Mouse (Mus musculus): Measurements from ENCODE around the gene Ackr2. TPM values are rescaled to one million over a fixed set of nuclear protein-coding genes. Genes with fewer than 3 reads are reported as not detected.

The Ackr2 gene
- polyA plus RNA-seq, 1 experiment from 2014 or later = 14.8 TPM

GRCm38 (mm10) chr9:121895392-121895993 is 2.7 kb upstream of the Ackr2 start:
- DNase-seq (ENCODE audit: low spot score) = peak; percentile 92
- Histone ChIP-seq H3K9me3 (ENCODE audit: low read length) (no peaks in the 10 kb centered on the region), H3K27me3 (replicated peaks; ENCODE audit: insufficient read depth, low read length) (no peaks in the 10 kb centered on the region), H3K27ac (ENCODE audit: low read length) (peak overlapping the region; percentile 71), H3K4me2 (replicated peaks; ENCODE audit: low read depth, low read length) (no peak overlapping the region), H3K4me1 (ENCODE audit: insufficient read depth, low read depth, low read length) (peaks cover 8% of the 10 kb centered on the region; the same call in 1 of the 2 replicates), H3K9ac (replicated peaks; ENCODE audit: low read depth) (no peak overlapping the region), H3K36me3 (ENCODE audit: insufficient read depth, low read length) (no peaks in the 10 kb centered on the region), H3K4me3 (ENCODE audit: low read depth, low read length) (no peak overlapping the region)
- TF ChIP-seq CTCF (IDR thresholded peaks at IDR 0.05) (no peak), EP300 (IDR thresholded peaks at IDR 0.05) (peak; percentile 80; the same call in 1 of the 2 replicates)
- peak; percentile 75 for ATAC-seq
- 35% methylated on average over 7 of the region's 7 CpGs for WGBS

- Histone ChIP-seq H3K27me3 (replicated peaks; ENCODE audit: insufficient read depth, low read length) (no peaks in the 10 kb centered on the region), H3K4me1 (ENCODE audit: insufficient read depth, low read depth, low read length) (peaks cover 8% of the 10 kb centered on the region; the same call in 1 of the 2 replicates), H3K9me3 (ENCODE audit: low read length) (no peaks in the 10 kb centered on the region), H3K27ac (ENCODE audit: low read length) (peak overlapping the region; percentile 26; the same call in 1 of the 2 replicates), H3K4me3 (ENCODE audit: low read depth, low read length) (no peak overlapping the region), H3K4me2 (replicated peaks; ENCODE audit: low read depth, low read length) (no peak overlapping the region), H3K36me3 (ENCODE audit: insufficient read depth, low read length) (no peaks in the 10 kb centered on the region), H3K9ac (replicated peaks; ENCODE audit: low read depth) (no peak overlapping the region)
- 42% methylated on average over 4 of the region's 4 CpGs for WGBS
- DNase-seq (ENCODE audit: low spot score) (peak; percentile 69), ATAC-seq (peak; percentile 20)
- TF ChIP-seq CTCF (IDR thresholded peaks at IDR 0.05) (no peak), EP300 (IDR thresholded peaks at IDR 0.05) (peak; percentile 62)
Observed at GRCm38 (mm10) chr9:121896820-121897219, 1.3 kb upstream of the Ackr2 start.

GRCm38 (mm10) chr9:121899306-121899705 is 1.2 kb downstream of the Ackr2 start:
- DNase-seq (ENCODE audit: low spot score) (no peak), ATAC-seq (no peak)
- Histone ChIP-seq H3K27ac (ENCODE audit: low read length) (no peak overlapping the region), H3K4me2 (replicated peaks; ENCODE audit: low read depth, low read length) (peak overlapping the region; percentile 19; the same call in 1 of the 2 replicates), H3K4me3 (ENCODE audit: low read depth, low read length) (no peak overlapping the region), H3K27me3 (replicated peaks; ENCODE audit: insufficient read depth, low read length) (no peaks in the 10 kb centered on the region), H3K9ac (replicated peaks; ENCODE audit: low read depth) (no peak overlapping the region), H3K9me3 (ENCODE audit: low read length) (no peaks in the 10 kb centered on the region), H3K4me1 (ENCODE audit: insufficient read depth, low read depth, low read length) (peaks cover 4% of the 10 kb centered on the region; the same call in 1 of the 2 replicates), H3K36me3 (ENCODE audit: insufficient read depth, low read length) (no peaks in the 10 kb centered on the region)
- TF ChIP-seq EP300 (IDR thresholded peaks at IDR 0.05) = no peak
- TF ChIP-seq CTCF (IDR thresholded peaks at IDR 0.05) = no peak
- 48% methylated on average over 6 of the region's 6 CpGs for WGBS

- TF ChIP-seq CTCF (IDR thresholded peaks at IDR 0.05) (no peak), EP300 (IDR thresholded peaks at IDR 0.05) (no peak)
- Histone ChIP-seq H3K27me3 (replicated peaks; ENCODE audit: insufficient read depth, low read length) (no peaks in the 10 kb centered on the region), H3K36me3 (ENCODE audit: insufficient read depth, low read length) (no peaks in the 10 kb centered on the region), H3K9me3 (ENCODE audit: low read length) (no peaks in the 10 kb centered on the region), H3K27ac (ENCODE audit: low read length) (no peak overlapping the region), H3K4me1 (ENCODE audit: insufficient read depth, low read depth, low read length) (no peaks in the 10 kb centered on the region), H3K9ac (replicated peaks; ENCODE audit: low read depth) (no peak overlapping the region), H3K4me3 (ENCODE audit: low read depth, low read length) (no peak overlapping the region), H3K4me2 (replicated peaks; ENCODE audit: low read depth, low read length) (peak overlapping the region; percentile 27)
- ATAC-seq = no peak
- no peak for DNase-seq (ENCODE audit: low spot score)
- 69% methylated on average over 5 of the region's 5 CpGs for WGBS
Observed at GRCm38 (mm10) chr9:121900282-121900855, 2.2 kb downstream of the Ackr2 start.

GRCm38 (mm10) chr9:121901710-121902700 is 3.9 kb downstream of the Ackr2 start:
- no peaks in the 10 kb centered on the region for H3K27me3 ChIP-seq (replicated peaks; ENCODE audit: insufficient read depth, low read length)
- no peak overlapping the region for H3K4me3 ChIP-seq (ENCODE audit: low read depth, low read length)
- no peaks in the 10 kb centered on the region for H3K36me3 ChIP-seq (ENCODE audit: insufficient read depth, low read length)
- no peak for ATAC-seq
- 0 out of 2 replicates have a peak overlapping the region, but pooled peaks have one; percentile 3 for H3K4me2 ChIP-seq (replicated peaks; ENCODE audit: low read depth, low read length)
- H3K4me1 ChIP-seq (ENCODE audit: insufficient read depth, low read depth, low read length) = no peaks in the 10 kb centered on the region
- 63% methylated on average over 5 of the region's 5 CpGs for WGBS
- no peak overlapping the region for H3K27ac ChIP-seq (ENCODE audit: low read length)
- TF ChIP-seq EP300 (IDR thresholded peaks at IDR 0.05) = no peak
- TF ChIP-seq CTCF (IDR thresholded peaks at IDR 0.05) = 0 out of 2 replicates have a peak, but pooled peaks have one; percentile 6
- H3K9me3 ChIP-seq (ENCODE audit: low read length) = no peaks in the 10 kb centered on the region
- no peak overlapping the region for H3K9ac ChIP-seq (replicated peaks; ENCODE audit: low read depth)
- DNase-seq (ENCODE audit: low spot score) = no peak
